Mouse (Mus musculus): ENCODE data around the gene Iqschfp.

- TF ChIP-seq POLR2A (IDR thresholded peaks at IDR 0.05; ENCODE audit: insufficient read depth, low read depth, low read length) = no peak
- TF ChIP-seq CTCF (IDR thresholded peaks at IDR 0.05; ENCODE audit: insufficient read depth, low read depth, low read length) = no peak
These were observed 750.9 kb downstream of the Iqschfp start for GRCm38 (mm10) chr3:68642935-68643334.
